Mouse (Mus musculus) midbrain, embryonic 15.5 days (tissue): ENCODE measurements around the gene Pou2f1. TPM values are rescaled to one million over a fixed set of nuclear protein-coding genes. Genes with fewer than 3 reads are reported as not detected.
A peak's percentile ranks its signal among the peaks of the same experiment; 100 is the strongest.

ENCODE experiments used
- ATAC-seq: fragments of 200-750 bp; cut with Nextera tagmentation; replicated peaks from 2 replicates; pipeline ENCODE4 v1.8.0; 2017; ENCODE audit warnings: moderate TSS enrichment
- H3K27ac ChIP-seq: fragments of 300-500 bp; sonication (generic); 2 replicates; pipeline ENCODE4 v1.5.1; 2015; ENCODE audit warnings: mild to moderate bottlenecking, inconsistent platforms
- H3K27me3 ChIP-seq: fragments of 300-500 bp; sonication (generic); replicated peaks from 2 replicates; pipeline ENCODE4 v1.6.1; 2015; ENCODE audit warnings: inconsistent platforms
- H3K36me3 ChIP-seq: fragments of 300-500 bp; sonication (generic); replicated peaks from 2 replicates; pipeline ENCODE4 v1.6.1; 2015; ENCODE audit warnings: inconsistent platforms
- H3K4me1 ChIP-seq: fragments of 300-500 bp; sonication (generic); 2 replicates; pipeline ENCODE4 v1.6.1; 2015; ENCODE audit warnings: inconsistent platforms
- H3K4me2 ChIP-seq: fragments of 300-500 bp; sonication (generic); 2 replicates; pipeline ENCODE4 v1.6.1; 2015; ENCODE audit warnings: inconsistent platforms, mild to moderate bottlenecking, moderate library complexity
- H3K4me3 ChIP-seq: fragments of 300-500 bp; sonication (generic); 2 replicates; pipeline ENCODE4 v1.5.1; 2015; ENCODE audit warnings: mild to moderate bottlenecking, inconsistent platforms
- H3K9ac ChIP-seq: fragments of 300-500 bp; sonication (generic); 2 replicates; pipeline ENCODE4 v1.6.1; 2015; ENCODE audit warnings: mild to moderate bottlenecking, inconsistent platforms
- H3K9me3 ChIP-seq: fragments of 300-500 bp; sonication (generic); 2 replicates; pipeline ENCODE4 v1.6.1; 2016; ENCODE audit warnings: inconsistent platforms
- WGBS: fragments of 180-500 bp; shearing (Covaris S2); methylation state at CpG from one replicate; pipeline ENCODE4 v1.1.7; 2015; ENCODE audit warnings: mixed read lengths; 5-methylcytosine and 5-hydroxymethylcytosine counted together
- polyA plus RNA-seq: library from polyadenylated mRNA; unstranded; fragments of >200 nt; fragmentation: Nextera tagmentation; extraction: Ambion mirVana; gene quantifications from 2 replicates; pipeline ENCODE4 v1.2.1, GENCODE M21; 2015

The Pou2f1 gene
- polyA plus RNA-seq, 1 experiment from 2014 or later = 30.1 TPM

DNA sequence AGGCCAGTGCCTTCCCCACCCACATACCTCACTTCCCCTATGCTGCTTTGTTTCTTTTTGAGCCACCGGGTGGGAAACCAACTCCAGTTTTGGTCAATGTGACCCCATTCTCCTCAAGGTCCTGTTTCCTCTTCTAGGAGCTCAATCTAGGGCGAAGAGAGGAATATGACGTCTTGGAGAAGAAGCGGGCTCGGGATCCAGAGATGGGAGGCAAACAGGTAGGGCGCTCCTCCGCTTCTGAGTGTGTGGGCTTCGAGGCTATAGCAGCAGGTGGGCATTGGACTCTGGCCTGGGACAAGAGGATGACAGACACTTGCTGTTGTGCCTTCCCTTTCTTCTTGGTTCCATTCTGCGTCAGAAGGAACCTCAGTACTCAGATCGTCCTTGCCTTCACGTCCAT is 145.2 kb downstream of the Pou2f1 start:
- H3K4me2 ChIP-seq = no peak overlapping the region
- WGBS = 93% methylated on average over 11 of the region's 11 CpGs
- no peaks in the 10 kb centered on the region; the same call in 1 of the 2 replicates for H3K27me3 ChIP-seq
- H3K9me3 ChIP-seq = no peaks in the 10 kb centered on the region
- no peak for ATAC-seq
- H3K36me3 ChIP-seq = no peaks in the 10 kb centered on the region
- no peak overlapping the region for H3K27ac ChIP-seq
- no peak overlapping the region for H3K9ac ChIP-seq
- H3K4me3 ChIP-seq = no peak overlapping the region
- no peaks in the 10 kb centered on the region for H3K4me1 ChIP-seq

DNA sequence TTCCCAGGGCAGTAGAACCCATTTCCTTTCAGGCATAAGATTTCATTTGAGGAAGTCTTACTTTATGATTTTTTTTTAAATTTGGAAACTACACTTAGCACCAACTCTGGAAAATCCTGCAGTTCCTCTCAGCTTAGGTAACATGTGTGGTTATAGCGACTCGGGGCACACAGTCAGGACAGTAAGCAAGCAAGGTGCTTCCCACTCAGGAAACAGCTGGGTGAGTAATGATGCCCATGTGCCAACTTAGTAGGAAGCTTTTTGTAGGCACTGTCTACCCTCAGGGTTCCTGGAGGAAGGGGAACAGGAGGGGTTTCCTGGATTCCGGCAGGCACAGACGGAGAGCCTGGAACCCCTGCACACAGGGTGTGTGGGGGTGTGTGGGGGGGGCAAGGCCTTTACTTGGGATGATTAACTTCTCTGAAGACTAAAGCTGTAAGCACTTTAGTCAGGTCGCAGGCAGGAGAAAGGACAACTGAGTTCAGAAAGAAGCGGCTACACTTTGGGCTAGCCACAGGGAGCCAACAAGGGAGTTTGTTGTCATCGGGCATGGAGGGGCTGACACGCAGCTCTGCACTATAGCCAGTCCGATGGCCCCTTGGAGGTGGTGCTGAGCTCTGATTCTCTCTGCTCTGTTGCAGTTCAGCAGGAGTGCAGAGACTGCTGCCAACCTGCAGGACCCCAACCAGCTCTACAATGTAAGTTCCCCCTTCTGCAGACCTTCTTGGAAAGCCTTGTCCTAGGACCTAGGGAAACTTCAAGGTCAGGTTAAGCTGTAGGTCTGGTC is 146.5 kb downstream of the Pou2f1 start:
- Histone ChIP-seq H3K36me3 (no peaks in the 10 kb centered on the region), H3K9me3 (no peaks in the 10 kb centered on the region), H3K9ac (no peak overlapping the region), H3K27ac (no peak overlapping the region), H3K4me1 (peaks cover 4% of the 10 kb centered on the region; the same call in 1 of the 2 replicates), H3K4me3 (no peak overlapping the region), H3K4me2 (no peak overlapping the region), H3K27me3 (no peaks in the 10 kb centered on the region; the same call in 1 of the 2 replicates)
- 55% methylated on average over 9 of the region's 9 CpGs for WGBS
- no peak for ATAC-seq

DNA sequence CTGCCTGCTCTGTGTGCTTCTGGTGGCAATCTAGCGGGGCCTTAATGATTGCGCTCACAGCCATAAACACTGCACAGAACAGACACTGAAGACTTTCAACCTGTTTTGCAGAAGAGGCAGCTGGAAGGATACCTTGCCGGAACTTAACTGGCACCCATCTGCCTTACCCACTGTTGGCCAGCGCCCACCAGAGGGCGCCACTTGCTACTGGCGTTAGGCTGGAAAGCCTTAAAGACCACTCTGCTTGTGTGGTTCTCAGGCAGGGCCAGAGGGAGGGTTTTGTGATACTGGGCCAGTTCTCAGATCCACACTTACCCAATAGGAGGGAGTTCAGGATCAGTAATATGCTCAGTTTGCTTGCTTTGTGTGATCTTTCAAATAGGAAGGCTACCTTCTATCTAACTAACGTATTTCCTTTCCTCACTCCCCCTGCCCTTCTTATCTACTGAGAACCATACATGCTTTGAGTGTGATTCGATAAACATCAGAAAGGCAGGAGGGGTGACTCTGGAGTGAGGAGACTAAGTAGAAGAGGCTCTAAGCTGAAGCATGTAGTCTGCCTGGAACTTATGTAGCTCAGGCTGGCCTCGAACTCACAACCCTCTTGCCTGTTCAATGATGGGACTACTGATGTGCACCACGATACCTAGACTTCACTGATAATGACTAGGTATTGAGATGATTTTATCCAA is 148.6 kb downstream of the Pou2f1 start:
- Histone ChIP-seq H3K4me1 (peaks cover 4% of the 10 kb centered on the region; the same call in 1 of the 2 replicates), H3K27ac (no peak overlapping the region), H3K27me3 (no peaks in the 10 kb centered on the region; the same call in 1 of the 2 replicates), H3K36me3 (no peaks in the 10 kb centered on the region), H3K4me3 (no peak overlapping the region), H3K4me2 (no peak overlapping the region), H3K9me3 (no peaks in the 10 kb centered on the region), H3K9ac (no peak overlapping the region)
- no peak; the same call in 1 of the 2 replicates for ATAC-seq
- WGBS = 60% methylated on average over 10 of the region's 10 CpGs

DNA sequence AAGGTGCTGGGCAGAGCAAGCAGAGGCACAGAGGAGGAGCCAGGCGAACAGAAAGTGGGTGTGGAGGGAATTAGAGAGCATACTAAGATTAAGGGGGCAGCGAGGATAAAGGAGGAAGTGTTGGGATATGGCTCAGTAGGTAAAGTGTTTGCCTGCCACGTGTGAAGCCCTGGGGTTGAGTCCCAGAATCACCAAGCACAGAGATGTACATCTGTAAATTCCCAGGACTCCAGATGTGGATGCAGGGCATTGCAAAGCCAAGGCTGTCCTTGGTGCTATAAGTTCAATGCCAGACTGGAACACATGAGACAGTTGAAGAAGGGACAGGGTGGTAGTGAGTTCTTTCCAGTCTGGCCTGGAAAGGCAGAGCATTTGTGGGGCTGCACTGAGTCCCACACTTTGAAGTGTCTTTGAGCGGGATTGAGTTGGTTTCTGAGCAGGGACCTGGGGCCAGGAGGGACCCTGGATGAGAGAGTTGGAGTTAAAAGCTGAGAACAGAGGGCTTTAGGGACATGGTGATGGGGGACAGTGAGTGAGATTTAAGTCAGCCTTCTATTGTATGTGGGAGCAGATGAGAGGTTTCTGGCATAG is 149.3 kb downstream of the Pou2f1 start:
- 45% methylated on average over 4 of the region's 4 CpGs for WGBS

DNA sequence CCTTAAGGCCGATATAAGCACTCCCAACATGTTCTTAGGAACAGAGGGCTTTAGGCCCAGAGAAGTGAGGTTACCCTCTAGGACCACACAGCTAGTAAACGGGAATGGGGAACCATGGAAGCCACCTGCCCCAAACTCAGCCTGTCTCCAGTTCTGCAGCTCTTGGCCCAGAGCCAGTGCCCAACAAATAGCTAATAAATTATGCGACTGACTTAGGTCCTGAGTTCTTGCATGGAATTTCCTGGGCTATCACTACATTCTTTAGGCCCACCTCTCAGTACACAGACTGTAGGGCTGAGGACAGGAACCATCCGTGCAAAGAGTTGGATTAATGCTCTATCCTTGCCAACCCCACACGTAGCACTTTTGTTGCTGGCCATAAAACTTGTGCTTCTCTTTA is 150.3 kb downstream of the Pou2f1 start:
- no peak for ATAC-seq
- no peak overlapping the region for H3K27ac ChIP-seq
- H3K4me1 ChIP-seq = peaks cover 4% of the 10 kb centered on the region; the same call in 1 of the 2 replicates
- no peak overlapping the region for H3K4me2 ChIP-seq
- H3K9ac ChIP-seq = no peak overlapping the region
- no peak overlapping the region for H3K4me3 ChIP-seq
- WGBS = 56% methylated on average over 5 of the region's 5 CpGs
- H3K9me3 ChIP-seq = no peaks in the 10 kb centered on the region
- H3K36me3 ChIP-seq = no peaks in the 10 kb centered on the region
- H3K27me3 ChIP-seq = no peaks in the 10 kb centered on the region; the same call in 1 of the 2 replicates

More for the DNA sequence above, 149.3 kb downstream of the Pou2f1 start:
- no peak for ATAC-seq
- H3K4me2 ChIP-seq = no peak overlapping the region
- H3K4me1 ChIP-seq = peaks cover 4% of the 10 kb centered on the region; the same call in 1 of the 2 replicates
- H3K27me3 ChIP-seq = no peaks in the 10 kb centered on the region; the same call in 1 of the 2 replicates
- no peaks in the 10 kb centered on the region for H3K9me3 ChIP-seq
- no peak overlapping the region for H3K27ac ChIP-seq
- H3K9ac ChIP-seq = no peak overlapping the region
- no peaks in the 10 kb centered on the region for H3K36me3 ChIP-seq
- H3K4me3 ChIP-seq = no peak overlapping the region

DNA sequence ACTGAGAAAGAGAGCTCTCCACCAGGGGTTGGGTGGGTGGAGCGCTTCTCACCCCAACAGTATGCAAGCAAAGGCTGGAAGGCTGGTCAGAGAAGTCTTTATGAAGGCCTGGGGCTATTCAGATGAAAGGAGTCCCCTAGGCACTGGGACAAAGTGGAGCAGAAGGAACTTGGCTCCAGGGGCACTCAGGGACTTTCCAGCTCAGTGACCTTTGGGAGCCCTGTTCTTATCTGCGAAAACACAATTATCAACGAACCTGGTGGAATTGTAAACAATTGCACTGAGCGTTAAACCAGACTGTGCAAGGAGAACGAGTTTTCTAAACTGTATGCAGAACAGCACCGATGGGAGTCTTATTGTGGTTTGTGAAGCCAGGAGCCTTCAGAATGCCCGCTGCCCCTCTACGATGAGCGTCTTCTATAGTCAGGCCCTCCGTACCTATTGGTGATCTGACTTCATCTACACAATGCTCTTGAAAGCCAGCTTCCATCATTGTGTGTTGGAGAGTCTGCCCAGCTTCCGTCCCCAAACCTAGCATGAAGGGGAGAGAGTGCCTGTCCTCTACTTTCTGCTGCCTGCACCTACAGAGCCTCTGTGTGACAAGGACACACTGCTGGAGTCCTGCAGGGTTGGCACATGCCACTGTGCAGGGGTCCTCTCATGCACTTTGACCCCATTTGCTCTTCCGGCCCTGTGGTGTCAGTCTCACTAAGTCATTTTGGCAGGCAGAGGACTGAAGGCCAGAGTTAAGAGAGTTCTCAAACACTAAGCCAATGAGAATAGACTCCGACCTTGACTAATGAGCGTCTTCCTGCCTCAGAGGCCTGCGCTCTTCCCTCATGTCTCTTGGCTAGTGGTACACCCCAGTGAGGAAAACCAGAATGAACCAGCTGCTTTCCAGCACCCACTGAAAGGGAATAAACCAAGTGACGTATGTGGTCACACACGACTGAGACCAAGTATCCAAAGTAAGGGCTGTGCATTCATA is 152.7 kb downstream of the Pou2f1 start:
- peaks cover 11% of the 10 kb centered on the region for H3K4me1 ChIP-seq
- no peak for ATAC-seq
- WGBS = 81% methylated on average over 17 of the region's 17 CpGs
- no peaks in the 10 kb centered on the region for H3K36me3 ChIP-seq
- no peaks in the 10 kb centered on the region for H3K9me3 ChIP-seq
- H3K4me2 ChIP-seq = no peak overlapping the region
- no peak overlapping the region for H3K27ac ChIP-seq
- H3K4me3 ChIP-seq = no peak overlapping the region
- peaks cover 12% of the 10 kb centered on the region for H3K27me3 ChIP-seq
- no peak overlapping the region for H3K9ac ChIP-seq

DNA sequence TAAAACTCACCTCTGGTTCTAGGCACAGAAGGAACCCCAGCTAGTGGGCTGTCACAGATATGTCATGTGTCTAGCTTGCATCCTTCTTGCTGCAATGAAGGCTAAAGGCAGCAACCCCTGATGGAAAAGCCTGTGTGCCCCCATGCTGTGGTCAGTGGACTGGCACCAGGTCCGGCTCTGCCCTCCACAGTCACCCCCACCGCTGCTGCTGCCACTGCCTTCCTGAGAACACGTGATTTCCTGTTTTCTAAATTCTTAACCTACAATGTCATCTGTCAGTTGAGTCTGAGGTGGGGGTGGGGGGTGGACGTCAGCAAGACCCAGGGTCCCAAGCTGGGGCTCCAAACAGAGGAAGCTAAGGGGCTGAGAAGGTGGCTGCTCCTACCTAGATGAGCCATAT is 153.6 kb downstream of the Pou2f1 start:
- peaks cover 12% of the 10 kb centered on the region for H3K27me3 ChIP-seq
- H3K4me1 ChIP-seq = peaks cover 19% of the 10 kb centered on the region
- no peak for ATAC-seq
- H3K9me3 ChIP-seq = no peaks in the 10 kb centered on the region
- H3K27ac ChIP-seq = no peak overlapping the region
- H3K9ac ChIP-seq = no peak overlapping the region
- no peaks in the 10 kb centered on the region for H3K36me3 ChIP-seq
- H3K4me3 ChIP-seq = no peak overlapping the region
- H3K4me2 ChIP-seq = no peak overlapping the region
- 72% methylated on average over 4 of the region's 4 CpGs for WGBS

DNA sequence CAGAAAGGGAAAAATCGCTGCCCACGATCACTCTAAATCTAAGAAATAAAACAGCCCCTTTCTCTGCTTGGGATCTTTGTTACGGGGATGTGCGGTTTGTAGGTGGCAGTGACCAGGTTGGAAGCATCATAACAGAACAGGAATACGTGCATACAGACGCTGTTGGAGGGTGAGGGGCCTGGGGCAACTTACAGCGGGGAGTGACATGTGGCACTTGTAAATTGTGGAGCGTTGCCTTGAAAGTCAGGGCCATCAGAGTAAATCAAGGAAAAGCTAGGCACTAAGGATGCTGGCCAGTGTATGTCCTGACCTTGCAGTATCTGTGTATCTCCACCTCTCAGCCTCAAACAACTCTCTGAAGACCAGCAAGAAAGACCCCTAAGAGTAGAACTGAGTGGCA is 154.1 kb downstream of the Pou2f1 start:
- 86% methylated on average over 8 of the region's 8 CpGs for WGBS

DNA sequence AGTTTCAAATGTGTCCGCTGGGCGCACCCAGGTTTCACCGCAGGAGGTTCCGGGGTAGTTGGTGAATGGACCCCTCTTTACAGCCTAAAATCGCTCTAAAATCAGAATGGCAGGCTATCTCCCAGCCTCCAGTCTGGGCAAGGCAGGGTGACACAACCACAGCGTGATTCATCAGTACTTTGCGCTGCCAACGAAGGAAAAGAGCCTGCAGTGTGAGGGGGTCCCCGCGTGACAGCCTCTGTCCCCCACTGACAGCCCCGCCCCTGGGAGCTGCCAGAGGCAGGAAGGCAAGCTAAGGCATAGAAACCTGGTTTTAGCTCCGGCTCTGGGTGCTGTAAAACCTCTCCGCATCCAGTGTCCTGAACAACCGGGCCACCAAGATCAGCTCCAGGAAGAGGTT is 157.1 kb downstream of the Pou2f1 start:
- Histone ChIP-seq H3K36me3 (no peaks in the 10 kb centered on the region), H3K4me1 (peaks cover 26% of the 10 kb centered on the region), H3K4me2 (peak overlapping the region; percentile 88), H3K27ac (no peak overlapping the region), H3K4me3 (peak overlapping the region; percentile 42), H3K9ac (no peak overlapping the region), H3K27me3 (peaks cover 12% of the 10 kb centered on the region), H3K9me3 (no peaks in the 10 kb centered on the region)
- no peak for ATAC-seq
- 9% methylated on average over 14 of the region's 14 CpGs for WGBS

More for the DNA sequence above, 154.1 kb downstream of the Pou2f1 start:
- Histone ChIP-seq H3K9ac (no peak overlapping the region), H3K27ac (no peak overlapping the region), H3K27me3 (peaks cover 12% of the 10 kb centered on the region), H3K9me3 (no peaks in the 10 kb centered on the region), H3K4me3 (no peak overlapping the region), H3K4me2 (no peak overlapping the region), H3K4me1 (peaks cover 19% of the 10 kb centered on the region), H3K36me3 (no peaks in the 10 kb centered on the region)
- no peak for ATAC-seq

DNA sequence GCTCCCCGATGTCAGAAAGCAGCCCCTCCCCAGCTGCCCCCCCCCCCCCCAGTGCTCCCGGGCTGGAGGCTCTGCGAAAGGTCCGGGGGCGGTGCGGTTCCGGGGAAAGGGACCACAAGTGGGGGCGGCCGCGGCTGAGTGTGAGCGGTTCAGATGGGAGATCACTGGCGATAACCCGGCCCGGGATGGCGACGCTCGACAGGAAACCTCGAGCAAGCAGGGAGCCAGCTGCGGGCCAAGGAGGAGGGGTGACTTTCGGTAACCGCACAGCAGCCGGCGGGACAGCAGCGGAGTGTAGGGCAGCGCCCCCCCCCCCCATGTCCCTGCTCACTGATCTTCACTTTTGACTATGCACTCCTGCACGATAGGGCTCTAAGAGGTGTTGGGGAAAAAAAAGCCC is 157.5 kb downstream of the Pou2f1 start:
- no peak overlapping the region for H3K27ac ChIP-seq
- no peaks in the 10 kb centered on the region for H3K36me3 ChIP-seq
- H3K4me1 ChIP-seq = peaks cover 26% of the 10 kb centered on the region
- H3K9me3 ChIP-seq = no peaks in the 10 kb centered on the region
- peak overlapping the region; percentile 88 for H3K4me2 ChIP-seq
- peaks cover 12% of the 10 kb centered on the region for H3K27me3 ChIP-seq
- H3K9ac ChIP-seq = peak overlapping the region; percentile 38
- H3K4me3 ChIP-seq = peak overlapping the region; percentile 42
- peak; percentile 18; the same call in 1 of the 2 replicates for ATAC-seq
- under 1% methylated on average over 25 of the region's 26 CpGs for WGBS

DNA sequence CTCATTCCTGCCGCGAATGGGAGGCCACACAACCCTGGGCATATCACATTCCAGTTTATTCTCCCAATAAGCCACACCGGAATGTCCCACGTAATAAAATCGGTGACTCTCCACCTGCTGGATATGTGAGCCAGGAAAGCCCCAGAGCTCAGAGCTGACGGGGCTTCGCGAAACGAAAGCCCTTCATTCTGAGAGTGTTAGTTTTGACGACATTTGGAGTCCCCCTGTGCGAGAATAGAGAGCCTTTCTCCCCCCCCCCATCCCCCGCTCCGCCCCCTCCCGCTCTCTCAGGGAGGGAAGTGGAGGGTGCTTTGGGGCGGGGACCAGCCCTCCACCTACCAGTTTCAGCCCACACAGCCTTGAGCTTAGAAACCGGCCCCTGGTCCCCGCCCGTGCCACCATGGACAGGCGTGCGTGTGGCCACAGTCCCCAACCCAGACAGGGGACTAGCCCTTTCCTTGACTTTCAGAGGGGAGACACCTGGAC is 158.0 kb downstream of the Pou2f1 start:
- Histone ChIP-seq H3K9ac (peak overlapping the region; percentile 38), H3K9me3 (no peaks in the 10 kb centered on the region), H3K4me2 (peak overlapping the region; percentile 88), H3K36me3 (no peaks in the 10 kb centered on the region), H3K4me3 (peak overlapping the region; percentile 42), H3K27ac (no peak overlapping the region), H3K27me3 (peaks cover 12% of the 10 kb centered on the region), H3K4me1 (peaks cover 26% of the 10 kb centered on the region)
- 3% methylated on average over 17 of the region's 20 CpGs for WGBS
- peak; percentile 60; the same call in 1 of the 2 replicates for ATAC-seq
